Mouse (Mus musculus): ENCODE measurements at regions not wholly inside any gene's neighbourhood (a gene's known extent, or its start where the extent isn't known, plus 50 kb on each side); places are given as distances from the start of the nearest gene placed in this dataset.

GRCm38 (mm10) chr4:83976067-83976466 lies 450.7 kb downstream of the Ccdc171 start:
- TF ChIP-seq GATA1 (IDR thresholded peaks at IDR 0.05; ENCODE audit: low read length), result no peak
- no peak for TF ChIP-seq TAL1 (IDR thresholded peaks at IDR 0.05; ENCODE audit: low read length)
